In genomic region chr3:138053969-138054368, GRCm38 (mm10) we compare ENCODE assay signal across 11 mouse cellular contexts. TPM values are rescaled to one million over a fixed set of nuclear protein-coding genes. Genes with fewer than 3 reads are reported as not detected.
DNase-seq lines count a peak whose midpoint lies in the region; ATAC-seq lines count a peak whose summit lies in the region.
"Had no signal": no experiment of that assay in that cellular context is flagged by ENCODE, and none has a peak within 500 bp of the region (broad histone marks: within the 10 kb centered on the region; RNA-seq: fewer than 3 reads in every experiment).

No protein-coding gene starts in this region.

- peak; percentile 78 for ATAC-seq in kidney, embryonic 14.5 days (ENCODE audit: low FRiP score, low TSS enrichment)
- peak; percentile 80; the same call in 1 of the 2 replicates for ATAC-seq in embryonic facial prominence, embryonic 15.5 days (ENCODE audit: insufficient number of reproducible peaks, low FRiP score, low TSS enrichment, low read depth)
- ATAC-seq in megakaryocyte progenitor cell, adult 5-6 weeks (replicated peaks; ENCODE audit: poor library complexity), result no peak

- H3K4me2 ChIP-seq in kidney, embryonic 14.5 days (replicated peaks; ENCODE audit: low read depth, low read length), result no peak overlapping the region
- H3K4me2 ChIP-seq in embryonic facial prominence, embryonic 15.5 days (replicated peaks), result no peak overlapping the region
- H3K4me2 ChIP-seq: liver, embryonic 13.5 days had no signal

- 4% methylated on average over 4 of the region's 4 CpGs for WGBS in kidney, embryonic 14.5 days
- 7% methylated on average over 4 of the region's 4 CpGs for WGBS in embryonic facial prominence, embryonic 15.5 days
- 58% methylated on average over 4 of the region's 4 CpGs for WGBS in forebrain, embryonic 10.5 days

- no peaks in the 10 kb centered on the region for H3K36me3 ChIP-seq in kidney, embryonic 14.5 days (ENCODE audit: control insufficient read depth, insufficient read depth, low read length)
- no peaks in the 10 kb centered on the region for H3K36me3 ChIP-seq in embryonic facial prominence, embryonic 15.5 days
- H3K36me3 ChIP-seq in forebrain, embryonic 10.5 days (replicated peaks), result no peaks in the 10 kb centered on the region
- H3K36me3 ChIP-seq: liver, embryonic 13.5 days had no signal

- H3K27ac ChIP-seq in kidney, embryonic 14.5 days (ENCODE audit: low read depth, low read length), result peak overlapping the region; percentile 67; the same call in 1 of the 2 replicates
- H3K27ac ChIP-seq in embryonic facial prominence, embryonic 15.5 days (replicated peaks), result peak overlapping the region; percentile 79
- no peak overlapping the region for H3K27ac ChIP-seq in forebrain, embryonic 10.5 days
- H3K27ac ChIP-seq: liver, embryonic 13.5 days had no signal

- no peaks in the 10 kb centered on the region for H3K9me3 ChIP-seq in kidney, embryonic 14.5 days (ENCODE audit: control insufficient read depth, low read length)
- no peaks in the 10 kb centered on the region for H3K9me3 ChIP-seq in embryonic facial prominence, embryonic 15.5 days (replicated peaks)
- no peaks in the 10 kb centered on the region for H3K9me3 ChIP-seq in forebrain, embryonic 10.5 days
- H3K9me3 ChIP-seq: liver, embryonic 13.5 days had no signal

- peaks cover 4% of the 10 kb centered on the region; the same call in 1 of the 2 replicates for H3K4me1 ChIP-seq in kidney, embryonic 14.5 days (ENCODE audit: control insufficient read depth, insufficient read depth, low read length)
- H3K4me1 ChIP-seq in embryonic facial prominence, embryonic 15.5 days, result peaks cover 24% of the 10 kb centered on the region
- H3K4me1 ChIP-seq in forebrain, embryonic 10.5 days, result 0 out of 2 replicates have a peak, but pooled peaks cover 4% of the 10 kb centered on the region
- H3K4me1 ChIP-seq: liver, embryonic 13.5 days had no signal

- H3K9ac ChIP-seq in kidney, embryonic 14.5 days (ENCODE audit: low read depth, low read length), result no peak overlapping the region; the same call in 1 of the 2 replicates
- H3K9ac ChIP-seq in embryonic facial prominence, embryonic 15.5 days, result no peak overlapping the region
- H3K9ac ChIP-seq: liver, embryonic 13.5 days had no signal

- no peaks in the 10 kb centered on the region for H3K27me3 ChIP-seq in kidney, embryonic 14.5 days (ENCODE audit: control insufficient read depth, insufficient read depth, low read length)
- H3K27me3 ChIP-seq in embryonic facial prominence, embryonic 15.5 days, result no peaks in the 10 kb centered on the region
- H3K27me3 ChIP-seq in forebrain, embryonic 10.5 days (ENCODE audit: poor library complexity, severe bottlenecking), result no peaks in the 10 kb centered on the region
- H3K27me3 ChIP-seq: liver, embryonic 13.5 days had no signal

- H3K4me3 ChIP-seq in kidney, embryonic 14.5 days (ENCODE audit: low read length), result no peak overlapping the region
- no peak overlapping the region for H3K4me3 ChIP-seq in embryonic facial prominence, embryonic 15.5 days (replicated peaks)
- H3K4me3 ChIP-seq in forebrain, embryonic 10.5 days, result no peak overlapping the region
- H3K4me3 ChIP-seq: liver, embryonic 13.5 days had no signal

- DNase-seq in kidney, postnatal 36 days, result no peak
- DNase-seq in Muller cell, postnatal 12 days (ENCODE audit: inconsistent ontology term), result peak; percentile 87
- DNase-seq in heart, postnatal 14 days, result peak; percentile 36 to 48
- no peak for DNase-seq in forebrain, embryonic 10.5 days (ENCODE audit: extremely low spot score, low spot score)
- no peak for DNase-seq in frontal cortex, adult 2 months (ENCODE audit: extremely low spot score in 1 of 2, low spot score in 1 of 2)
- DNase-seq: cerebellum, postnatal 36 days; liver, embryonic 13.5 days had no signal

- intact Hi-C loops in heart, postnatal 14 days (cut with DNase I), result no loop called here

RNA-seq across cellular contexts. Expression of gene 1110002E22Rik, which starts 10.9 kb away (rescaled TPM):
- 0.38 and 0.39 TPM in 2 replicates for polyA plus RNA-seq in kidney, embryonic 14.5 days (2014; fragmentation: Nextera tagmentation; extraction: Ambion mirVana)
- 1.9 and 2.8 TPM in 2 replicates for polyA plus RNA-seq in embryonic facial prominence, embryonic 15.5 days (2015; fragmentation: Nextera tagmentation; extraction: Ambion mirVana)
- total RNA-seq in heart, postnatal 14 days (2021), result 10 to 100 TPM; 51.9 to 53.7 TPM
- polyA plus RNA-seq in forebrain, embryonic 10.5 days (2016; fragmentation: Nextera tagmentation; extraction: Ambion mirVana), result 0.02 TPM in 1 of 2 replicates, not detected in the other
- polyA plus RNA-seq in frontal cortex, adult 2 months (2012; rRNA removed), result 1.3 and 1.6 TPM in 2 replicates
- total RNA-seq in megakaryocyte progenitor cell, adult 5-6 weeks (2015), result not detected in 2 replicates
- total RNA-seq in megakaryocyte progenitor cell, adult 5-6 weeks (2017), result not detected in 2 replicates

RNA-seq across cellular contexts. Expression of gene Gm5105, which starts 13.2 kb away (rescaled TPM):
- 0.22 and 0.24 TPM in 2 replicates for polyA plus RNA-seq in kidney, embryonic 14.5 days (2014; fragmentation: Nextera tagmentation; extraction: Ambion mirVana)
- 0.17 and 0.35 TPM in 2 replicates for polyA plus RNA-seq in embryonic facial prominence, embryonic 15.5 days (2015; fragmentation: Nextera tagmentation; extraction: Ambion mirVana)
- under 1 TPM; 0.85 to 0.93 TPM for total RNA-seq in heart, postnatal 14 days (2021)
- not detected in 2 replicates for polyA plus RNA-seq in forebrain, embryonic 10.5 days (2016; fragmentation: Nextera tagmentation; extraction: Ambion mirVana)
- polyA plus RNA-seq in frontal cortex, adult 2 months (2012; rRNA removed), result 0.25 and 0.66 TPM in 2 replicates
- total RNA-seq in megakaryocyte progenitor cell, adult 5-6 weeks (2015), result not detected in 2 replicates
- total RNA-seq in megakaryocyte progenitor cell, adult 5-6 weeks (2017), result not detected in 2 replicates
- total RNA-seq: neutrophil, adult 5-6 weeks had no signal
- polyA plus RNA-seq: liver, embryonic 13.5 days had no signal

Comparison
In these comparisons a context has a peak if more than half of its experiments do, and no peak if none do; other contexts are left out.
1. DNase-seq: peak in Muller cell, postnatal 12 days (single experiment) and heart, postnatal 14 days (2 of 2); none in kidney, postnatal 36 days (0 of 2), forebrain, embryonic 10.5 days (single experiment) and frontal cortex, adult 2 months (0 of 2).